Mouse (Mus musculus) left cerebral cortex, postnatal 10 days (tissue): ENCODE measurements at regions not wholly inside any gene's neighbourhood (a gene's known extent, or its start where the extent isn't known, plus 50 kb on each side); places are given as distances from the start of the nearest gene placed in this dataset.

Experiments
- DNase-seq, 2 experiments: peaks; one replicate each; pipeline ENCODE4 v3.0.0; 2021 to 2022; ENCODE audit warnings: low spot score in 2 of 2, mixed read lengths in 1 of 2; ENCODE audit errors: extremely low spot score in 1 of 2
- intact Hi-C: fragments of 180-260 bp; cut with DNase I; formaldehyde crosslinking; loops from one replicate; pipeline ENCODE4 v1.15.1; 2025

DNA sequence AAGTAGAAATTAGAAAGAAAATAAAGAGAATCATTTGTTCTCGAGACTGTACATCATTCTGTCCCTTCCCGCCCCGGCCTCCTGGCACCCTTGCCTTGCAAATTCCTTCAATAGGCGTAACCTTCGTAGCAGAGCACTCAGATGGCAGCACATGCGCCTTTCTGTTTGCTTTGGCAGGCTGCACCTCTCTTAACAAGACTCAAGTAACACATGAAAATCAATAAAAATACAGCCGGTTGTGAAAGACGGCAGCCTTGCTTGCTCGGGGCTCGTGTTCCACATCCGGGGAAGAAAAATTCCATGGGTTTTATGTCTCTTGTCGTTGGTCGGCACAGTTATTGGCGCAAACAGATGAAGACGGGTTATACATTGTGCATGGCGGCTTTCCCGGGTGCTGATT is 271.2 kb downstream of the Rnd3 start:
- intact Hi-C loops = no loop called here

DNA sequence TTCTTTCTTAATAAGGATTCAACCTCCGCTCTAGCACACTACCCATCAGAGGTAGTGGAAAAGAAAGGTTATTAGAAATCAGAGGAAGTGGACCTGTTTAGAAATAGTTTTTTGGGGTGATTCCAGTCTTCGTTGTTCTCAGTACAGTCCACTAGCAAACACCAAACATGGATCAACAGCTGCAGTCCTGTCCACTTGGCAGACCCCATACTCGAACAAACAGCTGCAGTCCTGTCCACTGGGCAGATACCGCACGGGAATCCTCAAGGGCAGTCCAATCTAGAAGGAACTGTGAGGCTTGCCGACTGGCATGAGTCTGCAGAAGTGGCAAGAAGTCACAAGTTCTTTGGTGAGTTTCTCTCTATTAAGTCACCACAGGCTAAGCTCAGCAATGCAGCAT is 273.8 kb downstream of the Rnd3 start:
- intact Hi-C loops = no loop called here
- no peak for DNase-seq

More for the DNA sequence above, 271.2 kb downstream of the Rnd3 start:
- peak in 1 of 2 experiments; percentile 17 for DNase-seq

DNA sequence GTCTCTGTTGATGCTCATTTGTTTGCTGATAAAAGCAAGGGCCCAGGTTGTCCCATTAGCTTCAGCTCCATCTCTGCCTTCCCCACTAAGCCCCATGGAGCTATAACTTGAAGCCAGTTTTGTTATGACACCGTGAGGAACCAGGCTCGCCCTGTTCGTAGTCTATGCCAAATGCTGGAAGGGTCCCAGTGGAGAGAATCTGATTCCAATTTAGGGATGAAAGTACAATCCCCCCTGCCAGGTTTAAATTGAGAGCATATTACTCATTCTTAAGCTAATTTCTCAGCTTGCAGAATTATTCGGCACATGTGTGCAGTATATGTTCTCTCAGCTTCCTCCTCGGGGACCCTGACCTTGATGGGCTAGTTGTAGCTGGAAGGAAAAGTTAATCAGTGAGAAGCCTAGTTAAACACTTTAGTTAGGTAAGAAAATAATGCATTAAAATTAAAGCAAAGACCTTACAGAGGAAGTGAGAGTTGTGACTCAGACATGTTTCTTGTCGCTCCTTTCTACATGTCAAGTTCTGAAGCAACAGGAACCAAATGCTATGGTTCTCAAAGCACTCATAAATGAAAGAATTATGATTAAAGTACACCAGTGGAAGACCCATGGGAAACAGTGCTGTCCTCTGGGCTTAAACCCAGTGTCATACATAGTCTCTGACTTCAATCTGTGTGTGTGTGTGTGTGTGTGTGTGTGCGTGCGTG is 295.2 kb downstream of the Rnd3 start:
- intact Hi-C loops = no loop called here
- no peak for DNase-seq

DNA sequence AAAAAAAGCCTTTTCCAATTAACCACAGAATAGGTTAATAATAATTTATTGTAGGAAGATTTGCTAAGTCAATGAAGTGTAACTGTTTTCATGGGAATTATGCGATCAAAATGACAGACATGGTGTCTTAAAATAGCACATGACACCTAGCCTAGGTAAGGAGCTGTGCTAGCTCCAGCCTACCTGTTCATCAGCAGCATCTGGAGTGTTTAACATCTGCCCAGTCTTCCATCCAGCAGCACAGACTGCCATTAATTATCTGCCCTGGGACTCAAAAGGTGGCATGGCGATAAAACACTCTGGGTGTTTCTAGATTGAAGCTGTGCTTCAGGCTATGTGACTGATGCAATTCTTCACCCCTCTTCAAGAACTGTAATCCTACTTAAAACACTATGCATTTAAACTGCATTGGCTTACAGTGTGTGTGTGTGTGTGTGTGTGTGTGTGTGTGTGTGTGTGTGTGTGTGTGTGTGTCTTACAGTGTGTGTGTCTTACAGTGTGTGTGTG is 296.4 kb downstream of the Rnd3 start:
- no peak for DNase-seq
- intact Hi-C loops = no loop called here

DNA sequence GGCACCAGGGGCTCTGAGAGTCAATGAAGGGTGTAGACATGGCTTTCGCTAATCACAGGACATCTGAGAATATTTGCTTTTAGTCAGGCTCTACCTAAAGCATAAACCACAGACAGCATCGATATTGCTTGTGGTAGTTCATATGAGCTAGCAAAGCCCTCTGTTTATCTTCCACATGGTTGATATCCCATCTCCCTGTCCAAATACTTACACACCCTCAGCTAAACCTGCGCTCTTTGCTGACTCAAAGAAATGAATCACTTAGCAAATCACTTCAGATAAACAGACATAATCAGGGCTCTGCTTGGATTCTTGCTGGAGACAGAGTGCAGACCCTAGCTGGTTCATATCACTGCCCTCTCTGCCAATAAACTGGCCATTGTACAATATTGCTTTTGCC is 298.8 kb downstream of the Rnd3 start:
- intact Hi-C loops = no loop called here
- no peak for DNase-seq

DNA sequence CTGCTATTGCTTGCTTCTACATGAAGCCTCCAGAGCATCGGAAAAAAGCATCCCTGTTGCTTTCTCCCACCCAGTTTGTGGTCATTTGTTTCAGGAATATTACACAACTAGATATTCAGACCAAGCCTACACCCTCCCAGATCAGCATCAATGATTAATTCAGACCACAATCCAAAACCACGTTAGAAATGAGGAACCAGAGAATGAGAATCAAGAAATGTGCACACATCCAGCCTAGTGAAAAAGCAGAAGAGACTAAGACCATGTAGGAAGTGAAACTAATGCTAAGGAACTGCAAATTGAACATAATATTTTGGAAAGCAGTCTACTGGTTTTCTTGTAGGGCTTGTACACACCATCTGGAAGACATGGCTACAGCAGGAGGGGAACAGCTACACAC is 307.0 kb downstream of the Rnd3 start:
- intact Hi-C loops = no loop called here

DNA sequence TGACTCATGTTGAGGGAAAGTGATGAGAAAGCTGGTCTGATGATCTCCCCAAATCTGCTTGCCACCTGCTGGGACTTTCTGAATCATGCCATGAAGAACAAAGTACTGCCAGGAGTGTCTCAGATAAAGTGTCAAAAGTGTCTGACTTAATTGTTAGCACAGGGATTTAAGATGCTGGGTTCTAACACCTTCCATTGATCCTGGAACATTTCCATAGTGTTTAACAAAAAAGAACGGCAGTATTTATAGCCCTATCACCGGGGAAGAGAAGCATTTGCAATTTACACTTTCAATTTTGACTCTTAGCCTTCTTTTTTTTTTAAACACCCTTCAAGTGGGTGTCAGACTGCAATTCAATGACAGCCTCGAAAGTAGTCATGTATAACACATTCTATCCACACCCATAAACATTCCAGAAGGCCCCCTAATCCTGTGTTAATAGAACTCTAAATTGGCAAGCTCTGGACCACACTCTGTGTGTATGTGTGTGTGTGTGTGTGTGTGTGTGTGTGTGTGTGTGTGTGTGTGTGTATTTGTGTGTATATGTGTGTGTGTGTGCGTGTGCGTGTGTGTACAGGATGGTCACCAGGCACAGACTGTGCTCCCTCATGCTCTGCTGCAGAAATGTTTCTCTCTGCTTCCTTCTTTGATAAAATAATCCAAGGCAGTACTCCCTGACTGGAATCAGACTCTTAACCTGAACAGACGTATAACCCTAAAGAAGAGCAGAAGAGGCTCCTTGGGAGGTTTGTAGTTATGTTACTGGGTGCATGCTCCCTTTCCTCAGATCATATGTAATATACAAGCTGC is 313.2 kb downstream of the Rnd3 start:
- intact Hi-C loops = no loop called here
- no peak for DNase-seq

More for the DNA sequence above, 307.0 kb downstream of the Rnd3 start:
- DNase-seq = no peak

DNA sequence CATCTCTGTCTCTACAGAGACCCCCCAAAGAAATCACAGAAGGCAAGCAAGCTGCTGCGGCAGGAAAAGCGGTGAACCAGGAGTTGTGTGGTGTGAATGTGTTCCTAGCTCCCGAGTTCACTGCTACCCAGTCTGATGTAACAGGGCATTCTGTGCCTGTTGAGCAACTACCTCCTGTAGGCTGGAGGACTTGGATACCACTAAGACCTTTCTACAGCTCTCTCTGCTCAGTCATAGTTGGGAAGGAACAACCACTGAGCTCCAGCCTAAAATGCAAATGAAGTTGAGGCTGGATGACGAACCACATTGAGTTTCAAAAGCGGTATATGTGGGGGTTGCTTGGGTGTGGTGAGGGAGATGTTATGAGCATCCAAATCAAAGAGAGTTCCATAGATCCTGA is 315.1 kb downstream of the Rnd3 start:
- DNase-seq = no peak
- intact Hi-C loops = no loop called here

DNA sequence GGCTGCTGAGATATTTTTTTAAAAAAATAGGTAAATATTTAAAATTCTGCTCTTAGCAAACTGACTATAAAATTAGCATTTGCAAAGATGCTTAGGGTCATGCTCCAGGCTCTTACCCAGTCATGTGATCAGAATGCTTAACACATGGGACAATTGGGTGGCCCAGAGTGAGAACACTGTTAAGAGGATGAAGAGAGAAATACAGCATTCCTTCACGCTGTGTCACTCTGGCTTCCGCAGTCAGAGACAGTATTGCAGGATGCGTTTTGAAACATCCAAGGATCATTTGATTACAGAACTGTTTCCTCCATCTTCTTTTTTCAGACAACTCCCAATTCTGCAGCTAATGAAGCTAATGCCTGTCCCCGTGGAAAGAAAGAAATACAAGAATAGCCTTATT is 316.4 kb downstream of the Rnd3 start:
- no peak for DNase-seq
- intact Hi-C loops = no loop called here

DNA sequence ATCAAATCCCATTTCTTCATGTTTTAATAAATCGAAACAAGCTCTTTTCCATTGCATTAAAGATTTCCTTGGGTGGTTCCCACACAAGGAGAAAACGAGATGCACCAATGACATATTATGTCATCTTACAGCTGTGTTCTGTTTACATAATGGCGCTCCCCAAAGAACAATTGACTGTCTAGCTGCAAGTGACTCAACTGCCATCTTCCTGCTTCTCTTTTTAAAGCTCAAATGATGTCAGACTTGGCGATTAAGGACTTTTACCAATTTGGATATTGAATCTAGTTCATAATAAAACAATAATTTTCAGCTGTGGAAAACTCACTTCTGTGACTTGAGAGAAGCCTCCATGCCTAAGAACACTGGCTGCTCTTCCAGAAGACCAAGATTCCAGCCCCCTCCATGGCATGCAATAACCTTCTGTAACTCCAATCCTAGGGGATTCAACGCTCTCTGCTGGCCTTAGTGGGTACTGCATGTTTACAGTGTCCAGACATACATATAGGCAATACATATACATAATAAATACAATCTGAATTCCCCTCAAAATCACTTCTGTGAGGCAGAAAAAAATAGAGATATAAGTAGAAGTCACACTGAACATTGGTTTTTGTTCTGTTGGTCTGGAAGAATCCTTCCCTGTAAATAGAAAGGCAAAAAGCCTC is 318.7 kb downstream of the Rnd3 start:
- DNase-seq = no peak

DNA sequence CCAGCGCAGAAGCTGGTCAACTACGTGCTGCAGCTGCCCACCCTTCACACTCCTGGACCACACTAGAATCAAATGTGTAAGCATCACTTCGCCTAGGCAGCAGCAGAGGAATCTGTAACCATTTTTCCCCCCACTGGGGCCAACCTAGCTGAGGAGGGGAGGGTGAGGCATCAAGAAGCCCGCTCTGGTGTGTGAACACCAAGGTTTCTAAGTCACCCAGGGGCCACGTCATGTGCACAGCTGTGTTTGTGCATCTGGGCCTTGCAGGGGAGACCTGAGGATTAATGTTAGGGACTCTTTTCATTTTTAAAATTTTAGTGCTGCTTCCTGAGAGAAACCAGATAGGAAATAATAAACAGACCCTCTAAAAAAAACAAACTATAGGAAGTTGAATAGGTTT is 321.8 kb downstream of the Rnd3 start:
- intact Hi-C loops = no loop called here

More for the DNA sequence above, 318.7 kb downstream of the Rnd3 start:
- intact Hi-C loops = no loop called here

DNA sequence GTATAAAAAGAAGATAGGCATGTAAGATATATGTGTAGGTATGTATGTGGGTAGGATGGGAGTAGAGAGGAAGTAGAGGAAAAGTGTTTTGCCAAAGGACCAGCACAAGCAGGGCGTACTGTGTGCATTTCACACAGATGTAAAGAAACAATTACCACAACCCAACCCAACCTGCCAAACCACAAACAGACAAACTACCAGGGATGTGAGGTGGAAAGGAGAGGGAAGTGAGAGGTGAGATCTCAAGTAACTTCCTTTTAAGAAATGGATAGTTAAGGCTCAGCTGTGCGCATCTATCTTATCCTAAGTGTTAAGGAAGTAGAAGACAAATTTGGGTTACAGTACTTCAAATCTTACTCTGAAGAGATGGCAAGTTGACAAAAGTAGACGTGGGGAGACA is 322.4 kb downstream of the Rnd3 start:
- intact Hi-C loops = no loop called here
- DNase-seq = no peak

More for the DNA sequence above, 321.8 kb downstream of the Rnd3 start:
- peak in 1 of 2 experiments; percentile 26 for DNase-seq

DNA sequence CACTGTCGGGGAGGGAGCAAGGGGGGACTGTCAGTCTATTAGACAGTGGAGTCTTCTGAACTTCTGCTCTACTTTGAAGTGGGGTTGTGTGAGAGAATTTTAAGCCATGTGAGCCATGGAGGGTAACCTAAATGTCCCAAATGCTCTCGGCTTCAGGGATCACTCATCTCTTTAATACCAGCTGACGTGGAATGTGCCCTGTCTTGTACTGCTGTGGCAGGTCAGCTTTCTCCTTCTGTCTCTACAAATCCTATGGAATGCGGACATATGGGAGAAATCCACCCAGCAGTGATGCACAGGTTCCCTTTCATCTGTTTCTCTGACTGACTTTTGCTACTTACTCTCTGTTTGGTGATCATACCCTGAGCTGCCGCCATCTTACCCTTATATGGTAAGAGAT is 323.3 kb downstream of the Rnd3 start:
- no peak for DNase-seq
- intact Hi-C loops = no loop called here

DNA sequence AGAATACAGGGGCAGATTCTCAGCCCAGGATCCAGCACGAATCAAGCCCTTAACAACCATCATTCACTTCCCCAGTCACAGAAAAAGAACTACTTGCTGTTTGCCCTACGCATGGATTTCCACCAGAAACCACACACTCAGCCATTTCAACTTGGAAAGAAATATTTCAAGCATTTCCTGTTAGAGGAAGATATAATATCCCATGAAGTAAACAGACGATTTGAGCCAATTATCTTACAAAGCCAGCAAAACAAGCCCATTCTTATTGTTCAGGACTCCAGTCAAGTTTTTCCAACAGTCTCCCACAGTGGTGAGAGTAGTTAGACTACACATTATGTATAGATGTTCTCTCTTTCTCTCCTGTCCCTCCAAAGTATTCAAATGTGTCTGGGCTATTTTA is 324.1 kb downstream of the Rnd3 start:
- intact Hi-C loops = no loop called here
- DNase-seq = no peak

DNA sequence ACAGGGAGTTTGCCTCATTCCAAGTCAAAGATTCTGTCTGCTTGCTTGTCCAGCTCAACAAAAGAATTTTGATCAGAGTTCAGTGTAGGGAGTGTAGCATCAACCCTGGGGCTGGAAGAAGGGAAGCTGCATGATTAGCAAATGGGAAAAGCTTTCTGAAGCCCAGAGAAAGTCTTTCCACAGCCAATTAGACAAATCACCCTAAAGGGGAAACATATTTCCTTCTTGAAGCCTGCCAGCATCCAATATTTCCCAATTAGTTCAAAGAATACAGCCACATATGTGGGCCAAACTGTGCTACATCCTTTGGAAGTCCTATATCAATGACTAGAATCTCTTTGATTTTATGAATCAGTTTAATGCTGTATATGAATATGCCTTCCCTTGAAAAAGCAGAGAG is 326.2 kb downstream of the Rnd3 start:
- intact Hi-C loops = no loop called here
- no peak for DNase-seq

DNA sequence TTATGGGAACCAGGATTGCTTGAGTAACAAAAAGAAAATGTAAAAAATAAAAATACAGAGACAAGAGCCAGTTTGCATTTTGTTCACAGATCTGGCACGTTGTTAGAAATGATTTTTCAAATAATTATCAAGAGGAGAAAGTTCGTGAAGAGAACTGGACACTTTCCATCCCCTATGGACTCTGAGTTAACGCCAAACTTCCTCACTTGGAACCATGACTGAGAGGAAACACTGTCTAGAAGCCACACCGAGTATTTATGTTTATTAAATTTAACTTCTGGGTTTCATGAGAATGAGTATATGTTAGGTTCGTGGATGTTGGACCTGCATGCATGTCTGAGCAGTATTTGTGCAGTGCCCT is 329.6 kb downstream of the Rnd3 start:
- DNase-seq = no peak
- intact Hi-C loops = no loop called here

DNA sequence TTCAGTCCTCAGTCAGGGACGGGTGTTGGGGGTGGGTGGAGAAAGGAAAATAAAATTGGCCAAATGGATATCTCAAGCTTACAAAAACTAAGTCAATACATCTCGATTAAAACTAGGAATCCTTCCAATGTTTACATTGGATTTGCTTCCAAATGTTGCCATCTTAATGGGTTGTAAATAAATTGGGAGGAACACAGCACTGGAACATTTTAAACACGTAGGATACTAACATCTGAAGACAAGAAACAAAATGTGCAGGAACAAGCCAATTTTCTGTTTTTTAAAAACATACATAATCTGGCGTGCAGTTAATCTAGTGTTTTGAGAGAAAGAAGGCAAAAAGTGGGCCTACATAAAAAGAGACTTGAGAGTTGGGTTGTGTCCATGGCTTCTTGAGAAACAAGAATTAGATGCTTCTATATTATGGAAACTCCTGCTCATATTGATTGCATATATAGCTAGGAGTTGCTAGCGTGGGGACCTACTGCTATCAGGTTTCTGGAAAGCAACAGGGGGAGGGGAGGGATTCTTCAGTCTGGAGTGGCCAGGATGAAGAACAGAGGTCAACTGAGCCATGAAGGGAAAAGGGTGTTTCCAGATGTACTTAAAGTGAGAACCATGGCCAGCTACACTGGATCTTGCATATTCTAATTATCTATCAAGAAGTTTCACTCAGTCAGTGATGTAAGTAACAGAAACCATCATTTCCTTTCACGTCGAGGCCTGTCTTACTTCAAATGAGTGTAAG is 330.2 kb downstream of the Rnd3 start:
- intact Hi-C loops = no loop called here

DNA sequence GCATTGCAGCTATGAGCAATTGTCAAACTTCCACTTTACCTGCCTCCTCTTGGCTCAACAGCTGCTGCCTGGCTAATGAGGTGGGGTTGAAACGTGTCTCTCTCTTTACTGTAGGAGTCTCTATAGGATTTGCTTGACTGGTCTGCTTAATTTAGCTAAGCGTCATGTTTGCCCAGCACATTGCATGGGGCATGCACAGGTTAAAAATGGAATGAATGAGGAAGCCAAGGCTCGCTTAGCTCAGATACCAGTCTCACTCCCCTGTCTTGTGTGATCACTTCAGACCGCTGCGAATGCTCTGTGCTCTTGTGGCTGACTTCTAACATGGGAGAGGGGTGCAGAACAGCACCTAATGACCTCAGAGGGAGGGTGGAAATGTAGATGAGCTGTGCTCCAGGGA is 332.5 kb downstream of the Rnd3 start:
- intact Hi-C loops = no loop called here
- DNase-seq = no peak

More for the DNA sequence above, 330.2 kb downstream of the Rnd3 start:
- no peak for DNase-seq

DNA sequence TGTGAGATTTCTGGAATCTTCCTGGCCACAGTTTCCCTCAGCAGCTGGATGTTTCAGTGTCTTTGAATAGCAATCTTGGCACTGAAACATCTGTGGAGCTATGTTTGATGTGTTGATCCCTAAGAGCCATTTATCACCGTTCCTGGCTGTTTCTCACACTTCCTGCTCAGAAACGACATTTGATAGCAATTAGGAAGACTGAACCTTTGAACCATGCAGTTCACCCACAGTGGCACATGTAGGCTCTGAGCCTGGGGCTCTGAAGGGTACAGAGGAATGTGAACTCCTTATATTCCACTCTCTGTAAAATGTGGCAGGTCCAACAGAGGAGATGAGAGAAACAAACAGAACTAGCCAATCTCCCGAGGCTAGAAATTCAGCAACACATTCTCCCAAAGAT is 333.4 kb downstream of the Rnd3 start:
- intact Hi-C loops = no loop called here
- DNase-seq = no peak
